Mouse (Mus musculus): ENCODE measurements around the gene Pfkfb2. TPM values are rescaled to one million over a fixed set of nuclear protein-coding genes. Genes with fewer than 3 reads are reported as not detected.

Pfkfb2 gene
- polyA plus RNA-seq, 2 experiments: 1.7 to 7.2 TPM

- DNase-seq (ENCODE audit: low read depth in 3 of 3, low spot score in 3 of 3) (no peak), ATAC-seq (ENCODE audit: insufficient read depth) (peak; percentile 18; the same call in 1 of the 2 replicates)
- peak overlapping the region; percentile 73 to 97 for H3K4me3 ChIP-seq (ENCODE audit: insufficient read depth in 1 of 2, low read depth in 2 of 2, low read length in 2 of 2)
Measured at GRCm38 (mm10) chr1:130716218-130716512, 12.9 kb downstream of the Pfkfb2 start.

GRCm38 (mm10) chr1:130715561-130716217 lies 13.4 kb downstream of the Pfkfb2 start, which contains the start of gene Gm29427:
Gene Gm29427, minus strand, starts transcription at chr1:130715799.
- TF ChIP-seq CTCF (IDR thresholded peaks at IDR 0.05; ENCODE audit: low read depth) (no peak), EP300 (IDR thresholded peaks at IDR 0.05; ENCODE audit: low read depth) (peak; percentile 46; the same call in 1 of the 2 replicates)
- H3K27me3 ChIP-seq (ENCODE audit: control insufficient read depth, insufficient read depth, low read length): no peaks in the 10 kb centered on the region

More at GRCm38 (mm10) chr1:130716218-130716512, 12.9 kb downstream of the Pfkfb2 start:
- Histone ChIP-seq H3K4me1 (replicated peaks; ENCODE audit: control insufficient read depth in 2 of 2, insufficient read depth in 2 of 2, low read length in 1 of 2) (peaks cover 13 to 18% of the 10 kb centered on the region in 2 experiments), H3K36me3 (replicated peaks; ENCODE audit: control insufficient read depth, insufficient read depth, low read depth) (peaks cover 15% of the 10 kb centered on the region), H3K9ac (replicated peaks) (peak overlapping the region; percentile 84), H3K9me3 (ENCODE audit: control insufficient read depth, low read length) (no peaks in the 10 kb centered on the region), H3K27ac (peak overlapping the region; percentile 72), H3K27me3 (ENCODE audit: control insufficient read depth, insufficient read depth, low read length) (no peaks in the 10 kb centered on the region), H3K4me2 (ENCODE audit: low read depth) (peak overlapping the region; percentile 95)
- WGBS (ENCODE audit: insufficient replicate concordance): 2% methylated on average over 3 of the region's 3 CpGs
- TF ChIP-seq EP300 (IDR thresholded peaks at IDR 0.05; ENCODE audit: low read depth): no peak
- no peak for TF ChIP-seq CTCF (IDR thresholded peaks at IDR 0.05; ENCODE audit: low read depth)

GRCm38 (mm10) chr1:130714046-130714445 lies 15.0 kb downstream of the Pfkfb2 start:
- H3K36me3 ChIP-seq (replicated peaks; ENCODE audit: control insufficient read depth, insufficient read depth, low read depth): peaks cover 14% of the 10 kb centered on the region
- H3K27ac ChIP-seq: no peak overlapping the region
- H3K4me2 ChIP-seq (ENCODE audit: low read depth): no peak overlapping the region; the same call in 1 of the 2 replicates
- 75% methylated on average over 4 of the region's 4 CpGs for WGBS (ENCODE audit: insufficient replicate concordance)
- no peak for DNase-seq (ENCODE audit: low read depth in 3 of 3, low spot score in 3 of 3)
- no peaks in the 10 kb centered on the region for H3K9me3 ChIP-seq (ENCODE audit: control insufficient read depth, low read length)
- no peak overlapping the region for H3K4me3 ChIP-seq (ENCODE audit: insufficient read depth in 1 of 2, low read depth in 2 of 2, low read length in 2 of 2)
- no peak for ATAC-seq (ENCODE audit: insufficient read depth)
- peaks cover 7 to 11% of the 10 kb centered on the region in 2 experiments for H3K4me1 ChIP-seq (replicated peaks; ENCODE audit: control insufficient read depth in 2 of 2, insufficient read depth in 2 of 2, low read length in 1 of 2)
- H3K27me3 ChIP-seq (ENCODE audit: control insufficient read depth, insufficient read depth, low read length): no peaks in the 10 kb centered on the region
- no peak for TF ChIP-seq CTCF (IDR thresholded peaks at IDR 0.05; ENCODE audit: low read depth)
- TF ChIP-seq EP300 (IDR thresholded peaks at IDR 0.05; ENCODE audit: low read depth): no peak
- no peak overlapping the region for H3K9ac ChIP-seq (replicated peaks)

More at GRCm38 (mm10) chr1:130715561-130716217, 13.4 kb downstream of the Pfkfb2 start, which contains the start of gene Gm29427:
- Histone ChIP-seq H3K9me3 (ENCODE audit: control insufficient read depth, low read length) (no peaks in the 10 kb centered on the region), H3K9ac (replicated peaks) (peak within 1 kb of the TSS; percentile 84), H3K4me3 (ENCODE audit: insufficient read depth in 1 of 2, low read depth in 2 of 2, low read length in 2 of 2) (peak within 1 kb of the TSS; percentile 73 to 97), H3K4me2 (ENCODE audit: low read depth) (peak within 1 kb of the TSS; percentile 95), H3K27ac (peak within 1 kb of the TSS; percentile 72), H3K4me1 (replicated peaks; ENCODE audit: control insufficient read depth in 2 of 2, insufficient read depth in 2 of 2, low read length in 1 of 2) (peaks cover 13 to 16% of the 10 kb centered on the region in 2 experiments), H3K36me3 (replicated peaks; ENCODE audit: control insufficient read depth, insufficient read depth, low read depth) (peaks cover 19% of the 10 kb centered on the region)
- 1% methylated on average over 38 of the region's 38 CpGs for WGBS (ENCODE audit: insufficient replicate concordance)
- DNase-seq (ENCODE audit: low read depth in 3 of 3, low spot score in 3 of 3): peak; percentile 83 to 91 (median 84)
- ATAC-seq (ENCODE audit: insufficient read depth): peak; percentile 86

- DNase-seq (ENCODE audit: low read depth in 3 of 3, low spot score in 3 of 3) (no peak), ATAC-seq (ENCODE audit: insufficient read depth) (no peak)
- H3K4me1 ChIP-seq (replicated peaks; ENCODE audit: control insufficient read depth in 2 of 2, insufficient read depth in 2 of 2, low read length in 1 of 2): peaks cover 0 to 3% of the 10 kb centered on the region in 2 experiments; a peak in 3 of 4 replicates
- H3K9me3 ChIP-seq (ENCODE audit: control insufficient read depth, low read length): no peaks in the 10 kb centered on the region
- no peak overlapping the region for H3K27ac ChIP-seq
- peaks cover 33% of the 10 kb centered on the region for H3K36me3 ChIP-seq (replicated peaks; ENCODE audit: control insufficient read depth, insufficient read depth, low read depth)
- no peaks in the 10 kb centered on the region for H3K27me3 ChIP-seq (ENCODE audit: control insufficient read depth, insufficient read depth, low read length)
- WGBS (ENCODE audit: insufficient replicate concordance): 84% methylated on average over 22 of the region's 22 CpGs
- no peak overlapping the region for H3K4me2 ChIP-seq (ENCODE audit: low read depth)
- H3K9ac ChIP-seq (replicated peaks): no peak overlapping the region
- no peak for TF ChIP-seq EP300 (IDR thresholded peaks at IDR 0.05; ENCODE audit: low read depth)
- no peak for TF ChIP-seq CTCF (IDR thresholded peaks at IDR 0.05; ENCODE audit: low read depth)
- H3K4me3 ChIP-seq (ENCODE audit: insufficient read depth in 1 of 2, low read depth in 2 of 2, low read length in 2 of 2): no peak overlapping the region
Measured at GRCm38 (mm10) chr1:130710283-130711080, 18.6 kb downstream of the Pfkfb2 start.

GRCm38 (mm10) chr1:130703613-130704012 lies 25.4 kb downstream of the Pfkfb2 start:
- Histone ChIP-seq H3K27ac (no peak overlapping the region), H3K4me3 (ENCODE audit: insufficient read depth in 1 of 2, low read depth in 2 of 2, low read length in 2 of 2) (no peak overlapping the region), H3K4me2 (ENCODE audit: low read depth) (no peak overlapping the region), H3K27me3 (ENCODE audit: control insufficient read depth, insufficient read depth, low read length) (no peaks in the 10 kb centered on the region), H3K36me3 (replicated peaks; ENCODE audit: control insufficient read depth, insufficient read depth, low read depth) (peaks cover 70% of the 10 kb centered on the region), H3K9ac (replicated peaks) (no peak overlapping the region), H3K9me3 (ENCODE audit: control insufficient read depth, low read length) (no peaks in the 10 kb centered on the region), H3K4me1 (replicated peaks; ENCODE audit: control insufficient read depth in 2 of 2, insufficient read depth in 2 of 2, low read length in 1 of 2) (no peaks in the 10 kb centered on the region; a peak in 1 of 4 replicates)
- no peak for TF ChIP-seq CTCF (IDR thresholded peaks at IDR 0.05; ENCODE audit: low read depth)
- TF ChIP-seq EP300 (IDR thresholded peaks at IDR 0.05; ENCODE audit: low read depth): no peak
- ATAC-seq (ENCODE audit: insufficient read depth) (no peak), DNase-seq (ENCODE audit: low read depth in 3 of 3, low spot score in 3 of 3) (no peak)
- WGBS (ENCODE audit: insufficient replicate concordance): 80% methylated on average over 2 of the region's 2 CpGs

All from liver, embryonic 14.5 days (tissue).